Mouse (Mus musculus) lung, embryonic 14.5 days (tissue): ENCODE results near the gene Crim1. TPM values are rescaled to one million over a fixed set of nuclear protein-coding genes. Genes with fewer than 3 reads are reported as not detected.

Source experiments
- ATAC-seq: fragments of 200-750 bp; cut with Nextera tagmentation; 2 replicates; pipeline ENCODE4 v1.8.0; 2017; ENCODE audit warnings: mild to moderate bottlenecking, moderate TSS enrichment, moderate library complexity; ENCODE audit not compliant: insufficient read depth
- DNase-seq: peaks from one replicate; pipeline ENCODE4 v3.0.0-alpha.2; 2015
- H3K27ac ChIP-seq: fragments of 300-500 bp; sonication (generic); 2 replicates; pipeline ENCODE4 v1.5.1; 2014; ENCODE audit warnings: low read depth, mild to moderate bottlenecking, moderate library complexity
- H3K27me3 ChIP-seq: fragments of 300-500 bp; sonication (generic); 2 replicates; pipeline ENCODE4 v1.6.1; 2014; ENCODE audit warnings: low read length, control low read depth; ENCODE audit not compliant: insufficient read depth
- H3K36me3 ChIP-seq: fragments of 300-500 bp; sonication (generic); 2 replicates; pipeline ENCODE4 v1.6.1; 2014; ENCODE audit warnings: control low read depth; ENCODE audit not compliant: insufficient read depth
- H3K4me1 ChIP-seq: fragments of 300-500 bp; sonication (generic); 2 replicates; pipeline ENCODE4 v1.6.1; 2014; ENCODE audit warnings: antibody characterized with exemption, control low read depth; ENCODE audit not compliant: insufficient read depth
- H3K4me2 ChIP-seq: fragments of 300-500 bp; sonication (generic); 2 replicates; pipeline ENCODE4 v1.6.1; 2014; ENCODE audit warnings: mild to moderate bottlenecking
- H3K4me3 ChIP-seq: fragments of 300-500 bp; sonication (generic); 2 replicates; pipeline ENCODE4 v1.5.1; 2014; ENCODE audit warnings: low read depth, low read length
- H3K9ac ChIP-seq: fragments of 300-500 bp; sonication (generic); 2 replicates; pipeline ENCODE4 v1.6.1; 2014
- H3K9me3 ChIP-seq: fragments of 300-500 bp; sonication (generic); 2 replicates; pipeline ENCODE4 v1.6.1; 2016; ENCODE audit warnings: low read depth, low read length, control low read depth
- CTCF ChIP-seq: IDR thresholded peaks from 2 replicates; pipeline ENCODE4 v1.5.1; 2016; ENCODE audit warnings: antibody characterized with exemption, low read depth
- WGBS: fragments of 180-500 bp; shearing (Covaris S2); extraction: QIAGEN DNeasy Blood & Tissue Kit; methylation state at CpG from one replicate; pipeline ENCODE4 v1.1.7; 2014; 5-methylcytosine and 5-hydroxymethylcytosine counted together
- polyA plus RNA-seq: library from polyadenylated mRNA; unstranded; fragments of >200 nt; fragmentation: Nextera tagmentation; extraction: Ambion mirVana; gene quantifications from 2 replicates; pipeline ENCODE4 v1.2.1, GENCODE M21; 2014

The Crim1 gene
- polyA plus RNA-seq, 1 experiment from 2014 or later: 5.7 TPM

GRCm38 (mm10) chr17:78291030-78291429, 91.0 kb downstream of the Crim1 start:
- no peak for TF ChIP-seq CTCF
- Histone ChIP-seq H3K4me2 (no peak overlapping the region), H3K27ac (no peak overlapping the region), H3K9me3 (no peaks in the 10 kb centered on the region), H3K9ac (no peak overlapping the region), H3K4me1 (peaks cover 4% of the 10 kb centered on the region; the same call in 1 of the 2 replicates), H3K36me3 (0 out of 2 replicates have a peak, but pooled peaks cover 7% of the 10 kb centered on the region), H3K4me3 (no peak overlapping the region), H3K27me3 (no peaks in the 10 kb centered on the region)
- no peak for ATAC-seq
- no peak for DNase-seq
- WGBS: 92% methylated on average over 5 of the region's 5 CpGs

GRCm38 (mm10) chr17:78292301-78292700, 92.3 kb downstream of the Crim1 start:
- Histone ChIP-seq H3K4me2 (no peak overlapping the region), H3K9me3 (no peaks in the 10 kb centered on the region), H3K9ac (no peak overlapping the region), H3K4me1 (no peaks in the 10 kb centered on the region), H3K27me3 (0 out of 2 replicates have a peak, but pooled peaks cover 5% of the 10 kb centered on the region), H3K36me3 (0 out of 2 replicates have a peak, but pooled peaks cover 7% of the 10 kb centered on the region), H3K4me3 (no peak overlapping the region), H3K27ac (no peak overlapping the region)
- DNase-seq (no peak), ATAC-seq (no peak)
- TF ChIP-seq CTCF: no peak
- 66% methylated on average over 7 of the region's 7 CpGs for WGBS

- DNase-seq: no peak
Measured at GRCm38 (mm10) chr17:78292827-78293488, 92.9 kb downstream of the Crim1 start.

GRCm38 (mm10) chr17:78295979-78296378, 95.9 kb downstream of the Crim1 start:
- no peak overlapping the region for H3K9ac ChIP-seq
- ATAC-seq: no peak
- no peak overlapping the region for H3K27ac ChIP-seq
- no peak overlapping the region for H3K4me2 ChIP-seq
- DNase-seq: no peak
- no peak for TF ChIP-seq CTCF
- H3K4me3 ChIP-seq: no peak overlapping the region
- H3K36me3 ChIP-seq: 0 out of 2 replicates have a peak, but pooled peaks cover 7% of the 10 kb centered on the region
- peaks cover 5% of the 10 kb centered on the region; the same call in 1 of the 2 replicates for H3K27me3 ChIP-seq
- H3K4me1 ChIP-seq: no peaks in the 10 kb centered on the region
- H3K9me3 ChIP-seq: no peaks in the 10 kb centered on the region
- WGBS: 80% methylated on average over 7 of the region's 7 CpGs

More at GRCm38 (mm10) chr17:78292827-78293488, 92.9 kb downstream of the Crim1 start:
- TF ChIP-seq CTCF: no peak
- ATAC-seq: no peak
- no peak overlapping the region for H3K4me3 ChIP-seq
- H3K27me3 ChIP-seq: 0 out of 2 replicates have a peak, but pooled peaks cover 5% of the 10 kb centered on the region
- 90% methylated on average over 10 of the region's 10 CpGs for WGBS
- H3K36me3 ChIP-seq: 0 out of 2 replicates have a peak, but pooled peaks cover 7% of the 10 kb centered on the region
- no peak overlapping the region for H3K9ac ChIP-seq
- no peak overlapping the region for H3K27ac ChIP-seq
- no peaks in the 10 kb centered on the region for H3K4me1 ChIP-seq
- no peaks in the 10 kb centered on the region for H3K9me3 ChIP-seq
- no peak overlapping the region for H3K4me2 ChIP-seq

GRCm38 (mm10) chr17:78298140-78298539, 98.1 kb downstream of the Crim1 start:
- peaks cover 5% of the 10 kb centered on the region; the same call in 1 of the 2 replicates for H3K27me3 ChIP-seq
- no peak overlapping the region for H3K4me3 ChIP-seq
- TF ChIP-seq CTCF: peak; percentile 48
- H3K4me1 ChIP-seq: no peaks in the 10 kb centered on the region
- H3K27ac ChIP-seq: no peak overlapping the region
- H3K9me3 ChIP-seq: no peaks in the 10 kb centered on the region
- peak; percentile 65 for DNase-seq
- 53% methylated on average over 5 of the region's 5 CpGs for WGBS
- no peak overlapping the region for H3K4me2 ChIP-seq
- no peak overlapping the region for H3K9ac ChIP-seq
- ATAC-seq: peak; percentile 75
- H3K36me3 ChIP-seq: no peaks in the 10 kb centered on the region

- ATAC-seq: peak; percentile 54
- H3K4me3 ChIP-seq: no peak overlapping the region
- H3K4me1 ChIP-seq: no peaks in the 10 kb centered on the region
- TF ChIP-seq CTCF: no peak
- DNase-seq: peak; percentile 42
- H3K27me3 ChIP-seq: peaks cover 5% of the 10 kb centered on the region; the same call in 1 of the 2 replicates
- H3K9ac ChIP-seq: no peak overlapping the region
- H3K9me3 ChIP-seq: no peaks in the 10 kb centered on the region
- no peak overlapping the region for H3K4me2 ChIP-seq
- WGBS: 24% methylated on average over 8 of the region's 8 CpGs
- H3K27ac ChIP-seq: no peak overlapping the region
- no peaks in the 10 kb centered on the region for H3K36me3 ChIP-seq
Measured at GRCm38 (mm10) chr17:78298967-78299540, 99.0 kb downstream of the Crim1 start.

- Histone ChIP-seq H3K4me1 (no peaks in the 10 kb centered on the region), H3K27ac (no peak overlapping the region), H3K36me3 (no peaks in the 10 kb centered on the region), H3K9ac (no peak overlapping the region), H3K4me3 (no peak overlapping the region), H3K4me2 (no peak overlapping the region), H3K27me3 (no peaks in the 10 kb centered on the region; the same call in 1 of the 2 replicates), H3K9me3 (no peaks in the 10 kb centered on the region)
- WGBS: 67% methylated on average over 2 of the region's 2 CpGs
- DNase-seq: no peak
- TF ChIP-seq CTCF: no peak
- ATAC-seq: no peak
Measured at GRCm38 (mm10) chr17:78303053-78303452, 103.0 kb downstream of the Crim1 start.
